Mouse (Mus musculus): ENCODE data around the gene Rnf126. TPM values are rescaled to one million over a fixed set of nuclear protein-coding genes. Genes with fewer than 3 reads are reported as not detected.

Rnf126 gene
- polyA plus RNA-seq, 1 experiment from 2014 or later, result 61.4 TPM

- Histone ChIP-seq H3K27me3 (ENCODE audit: control insufficient read depth, insufficient read depth, low read depth, low read length) (no peaks in the 10 kb centered on the region; the same call in 1 of the 2 replicates), H3K4me2 (ENCODE audit: low read depth, low read length) (no peak overlapping the region), H3K4me3 (ENCODE audit: low read length) (no peak overlapping the region), H3K27ac (ENCODE audit: low read length) (no peak overlapping the region), H3K4me1 (replicated peaks; ENCODE audit: control insufficient read depth, insufficient read depth, low read length) (peaks cover 33% of the 10 kb centered on the region), H3K9me3 (ENCODE audit: control insufficient read depth, low read length) (no peaks in the 10 kb centered on the region), H3K36me3 (ENCODE audit: control insufficient read depth, insufficient read depth, low read length) (no peaks in the 10 kb centered on the region), H3K9ac (ENCODE audit: low read length) (no peak overlapping the region)
- no peak for ATAC-seq (ENCODE audit: low read depth)
- 65% methylated on average over 5 of the region's 5 CpGs for WGBS
Measured at GRCm38 (mm10) chr10:79781956-79782355, 15.2 kb upstream of the Rnf126 start.

- H3K4me3 ChIP-seq (ENCODE audit: low read length), result peak overlapping the region; percentile 56
- H3K4me2 ChIP-seq (ENCODE audit: low read depth, low read length), result peak overlapping the region; percentile 92
- no peak overlapping the region; the same call in 1 of the 2 replicates for H3K9ac ChIP-seq (ENCODE audit: low read length)
- peak overlapping the region; percentile 69; the same call in 1 of the 2 replicates for H3K27ac ChIP-seq (ENCODE audit: low read length)
- H3K27me3 ChIP-seq (ENCODE audit: control insufficient read depth, insufficient read depth, low read depth, low read length), result no peaks in the 10 kb centered on the region; the same call in 1 of the 2 replicates
- no peaks in the 10 kb centered on the region for H3K36me3 ChIP-seq (ENCODE audit: control insufficient read depth, insufficient read depth, low read length)
- H3K4me1 ChIP-seq (replicated peaks; ENCODE audit: control insufficient read depth, insufficient read depth, low read length), result peaks cover 33% of the 10 kb centered on the region
- 29% methylated on average over 21 of the region's 21 CpGs for WGBS
- H3K9me3 ChIP-seq (ENCODE audit: control insufficient read depth, low read length), result no peaks in the 10 kb centered on the region
- no peak for ATAC-seq (ENCODE audit: low read depth)
Measured at GRCm38 (mm10) chr10:79781139-79781538, 14.4 kb upstream of the Rnf126 start.

GRCm38 (mm10) chr10:79780664-79781015 is 13.9 kb upstream of the Rnf126 start:
- Histone ChIP-seq H3K27me3 (ENCODE audit: control insufficient read depth, insufficient read depth, low read depth, low read length) (no peaks in the 10 kb centered on the region; the same call in 1 of the 2 replicates), H3K4me1 (replicated peaks; ENCODE audit: control insufficient read depth, insufficient read depth, low read length) (peaks cover 33% of the 10 kb centered on the region), H3K27ac (ENCODE audit: low read length) (peak overlapping the region; percentile 69), H3K4me2 (ENCODE audit: low read depth, low read length) (peak overlapping the region; percentile 92), H3K36me3 (ENCODE audit: control insufficient read depth, insufficient read depth, low read length) (no peaks in the 10 kb centered on the region), H3K9me3 (ENCODE audit: control insufficient read depth, low read length) (no peaks in the 10 kb centered on the region), H3K4me3 (ENCODE audit: low read length) (peak overlapping the region; percentile 56), H3K9ac (ENCODE audit: low read length) (peak overlapping the region; percentile 42)
- ATAC-seq (ENCODE audit: low read depth), result no peak
- WGBS, result 2% methylated on average over 11 of the region's 13 CpGs

GRCm38 (mm10) chr10:79779784-79780663 is 13.3 kb upstream of the Rnf126 start:
- peak overlapping the region; percentile 55 for H3K9ac ChIP-seq (ENCODE audit: low read length)

GRCm38 (mm10) chr10:79779193-79779592 is 12.4 kb upstream of the Rnf126 start:
- H3K4me3 ChIP-seq (ENCODE audit: low read length), result no peak overlapping the region
- no peak overlapping the region for H3K4me2 ChIP-seq (ENCODE audit: low read depth, low read length)
- no peaks in the 10 kb centered on the region; the same call in 1 of the 2 replicates for H3K27me3 ChIP-seq (ENCODE audit: control insufficient read depth, insufficient read depth, low read depth, low read length)
- WGBS, result 23% methylated on average over 2 of the region's 2 CpGs
- H3K9ac ChIP-seq (ENCODE audit: low read length), result no peak overlapping the region; the same call in 1 of the 2 replicates
- H3K9me3 ChIP-seq (ENCODE audit: control insufficient read depth, low read length), result peaks cover 3% of the 10 kb centered on the region
- H3K36me3 ChIP-seq (ENCODE audit: control insufficient read depth, insufficient read depth, low read length), result no peaks in the 10 kb centered on the region; the same call in 1 of the 2 replicates
- H3K4me1 ChIP-seq (replicated peaks; ENCODE audit: control insufficient read depth, insufficient read depth, low read length), result peaks cover 33% of the 10 kb centered on the region
- no peak overlapping the region for H3K27ac ChIP-seq (ENCODE audit: low read length)
- no peak for ATAC-seq (ENCODE audit: low read depth)

More at GRCm38 (mm10) chr10:79779784-79780663, 13.3 kb upstream of the Rnf126 start:
- Histone ChIP-seq H3K36me3 (ENCODE audit: control insufficient read depth, insufficient read depth, low read length) (no peaks in the 10 kb centered on the region; the same call in 1 of the 2 replicates), H3K4me3 (ENCODE audit: low read length) (peak overlapping the region; percentile 56), H3K27ac (ENCODE audit: low read length) (peak overlapping the region; percentile 69), H3K4me1 (replicated peaks; ENCODE audit: control insufficient read depth, insufficient read depth, low read length) (peaks cover 33% of the 10 kb centered on the region), H3K9me3 (ENCODE audit: control insufficient read depth, low read length) (peaks cover under 1% of the 10 kb centered on the region), H3K27me3 (ENCODE audit: control insufficient read depth, insufficient read depth, low read depth, low read length) (no peaks in the 10 kb centered on the region; the same call in 1 of the 2 replicates), H3K4me2 (ENCODE audit: low read depth, low read length) (peak overlapping the region; percentile 92)
- WGBS, result 1% methylated on average over 54 of the region's 55 CpGs
- peak; percentile 89 for ATAC-seq (ENCODE audit: low read depth)

GRCm38 (mm10) chr10:79778006-79778405 is 11.3 kb upstream of the Rnf126 start:
- H3K4me1 ChIP-seq (replicated peaks; ENCODE audit: control insufficient read depth, insufficient read depth, low read length), result peaks cover 33% of the 10 kb centered on the region
- WGBS, result 5% methylated on average over 15 of the region's 15 CpGs
- peak overlapping the region; percentile 72 for H3K4me2 ChIP-seq (ENCODE audit: low read depth, low read length)
- peak overlapping the region; percentile 57 for H3K4me3 ChIP-seq (ENCODE audit: low read length)
- peak overlapping the region; percentile 70 for H3K9ac ChIP-seq (ENCODE audit: low read length)
- H3K27me3 ChIP-seq (ENCODE audit: control insufficient read depth, insufficient read depth, low read depth, low read length), result no peaks in the 10 kb centered on the region; the same call in 1 of the 2 replicates
- peak overlapping the region; percentile 79 for H3K27ac ChIP-seq (ENCODE audit: low read length)
- peak; percentile 39 for ATAC-seq (ENCODE audit: low read depth)
- H3K9me3 ChIP-seq (ENCODE audit: control insufficient read depth, low read length), result peaks cover 3% of the 10 kb centered on the region
- no peaks in the 10 kb centered on the region; the same call in 1 of the 2 replicates for H3K36me3 ChIP-seq (ENCODE audit: control insufficient read depth, insufficient read depth, low read length)

- no peak for ATAC-seq (ENCODE audit: low read depth)
- WGBS, result 2% methylated on average over 39 of the region's 39 CpGs
- peak within 1 kb of the TSS; percentile 57 for H3K4me3 ChIP-seq (ENCODE audit: low read length)
- H3K27ac ChIP-seq (ENCODE audit: low read length), result peak within 1 kb of the TSS; percentile 79
- no peaks in the 10 kb centered on the region; the same call in 1 of the 2 replicates for H3K36me3 ChIP-seq (ENCODE audit: control insufficient read depth, insufficient read depth, low read length)
- H3K4me2 ChIP-seq (ENCODE audit: low read depth, low read length), result peak within 1 kb of the TSS; percentile 72
- H3K9ac ChIP-seq (ENCODE audit: low read length), result peak within 1 kb of the TSS; percentile 70
- peaks cover 6% of the 10 kb centered on the region for H3K9me3 ChIP-seq (ENCODE audit: control insufficient read depth, low read length)
- H3K27me3 ChIP-seq (ENCODE audit: control insufficient read depth, insufficient read depth, low read depth, low read length), result no peaks in the 10 kb centered on the region; the same call in 1 of the 2 replicates
- peaks cover 33% of the 10 kb centered on the region for H3K4me1 ChIP-seq (replicated peaks; ENCODE audit: control insufficient read depth, insufficient read depth, low read length)
Measured at GRCm38 (mm10) chr10:79777103-79777531, 10.4 kb upstream of the Rnf126 start, which contains the start of gene Fstl3. TSS of gene Fstl3 (plus strand) at chr10:79777272.

- ATAC-seq (ENCODE audit: low read depth), result no peak
- H3K9me3 ChIP-seq (ENCODE audit: control insufficient read depth, low read length), result peaks cover 6% of the 10 kb centered on the region
Measured at GRCm38 (mm10) chr10:79774486-79775279, 7.9 kb upstream of the Rnf126 start.

More at GRCm38 (mm10) chr10:79774486-79775279, 7.9 kb upstream of the Rnf126 start:
- H3K36me3 ChIP-seq (ENCODE audit: control insufficient read depth, insufficient read depth, low read length), result no peaks in the 10 kb centered on the region; the same call in 1 of the 2 replicates
- H3K27me3 ChIP-seq (ENCODE audit: control insufficient read depth, insufficient read depth, low read depth, low read length), result no peaks in the 10 kb centered on the region
- no peak overlapping the region for H3K4me3 ChIP-seq (ENCODE audit: low read length)
- no peak overlapping the region for H3K27ac ChIP-seq (ENCODE audit: low read length)
- H3K4me2 ChIP-seq (ENCODE audit: low read depth, low read length), result no peak overlapping the region
- WGBS, result 62% methylated on average over 5 of the region's 5 CpGs
- H3K4me1 ChIP-seq (replicated peaks; ENCODE audit: control insufficient read depth, insufficient read depth, low read length), result peaks cover 23% of the 10 kb centered on the region
- H3K9ac ChIP-seq (ENCODE audit: low read length), result no peak overlapping the region

All from lung, embryonic 16.5 days (tissue).